Mouse (Mus musculus) forebrain, embryonic 13.5 days (tissue): ENCODE measurements around the gene Dnase1. TPM values are rescaled to one million over a fixed set of nuclear protein-coding genes. Genes with fewer than 3 reads are reported as not detected.

ENCODE experiments used
- microRNA-seq: library from miRNA; unstranded; fragments of <30 nt; microRNA quantifications from one replicate; pipeline ENCODE4, GENCODE M21; 2016
- polyA plus RNA-seq: library from polyadenylated mRNA; unstranded; fragments of >200 nt; fragmentation: Nextera tagmentation; extraction: Ambion mirVana; gene quantifications from 2 replicates; pipeline ENCODE4 v1.2.1, GENCODE M21; 2015

Dnase1 gene
- polyA plus RNA-seq, 1 experiment from 2014 or later, result 5.0 TPM

Small RNA genes lying within 50 kb of the gene (microRNA-seq; reads per million reads assigned to microRNA genes)
- gene Gm23413, result not detected

Other genes starting within 250 kb of the Dnase1 start
- gene Olfr15, start 206.1 kb upstream of the Dnase1 start, polyA plus RNA-seq, result not detected in 2 replicates
- 1.3 and 1.6 TPM in 2 replicates for gene Zfp174, start 189.7 kb upstream of the Dnase1 start, polyA plus RNA-seq
- gene Naa60, start 164.6 kb upstream of the Dnase1 start, polyA plus RNA-seq, result 66.0 and 72.4 TPM in 2 replicates
- gene Zfp597, start 152.4 kb upstream of the Dnase1 start, polyA plus RNA-seq, result 9.6 and 10.8 TPM in 2 replicates
- gene Gm20695, start 152.3 kb upstream of the Dnase1 start, polyA plus RNA-seq, result 3.9 and 5.7 TPM in 2 replicates
- gene 1700037C18Rik, start 128.3 kb upstream of the Dnase1 start, polyA plus RNA-seq, result 7.9 and 9.7 TPM in 2 replicates
- gene Cluap1, start 128.1 kb upstream of the Dnase1 start, polyA plus RNA-seq, result 30.3 and 35.5 TPM in 2 replicates
- 0.78 and 0.81 TPM in 2 replicates for gene Nlrc3, start 60.3 kb upstream of the Dnase1 start, polyA plus RNA-seq
- gene Slx4, start 33.2 kb upstream of the Dnase1 start, polyA plus RNA-seq, result 18.0 and 21.3 TPM in 2 replicates
- gene Trap1, start 40.9 kb downstream of the Dnase1 start, polyA plus RNA-seq, result 54.2 and 59.0 TPM in 2 replicates
- gene Crebbp, start 177.1 kb downstream of the Dnase1 start, polyA plus RNA-seq, result 44.4 and 47.0 TPM in 2 replicates